Mouse (Mus musculus) intestine, postnatal 0 days (tissue): ENCODE data around the gene Ist1. TPM values are rescaled to one million over a fixed set of nuclear protein-coding genes. Genes with fewer than 3 reads are reported as not detected.

Experiments
- ATAC-seq: fragments of 200-750 bp; cut with Nextera tagmentation; 2 replicates; pipeline ENCODE4 v1.8.0; 2017; ENCODE audit warnings: mild to moderate bottlenecking, moderate TSS enrichment, moderate library complexity
- H3K27ac ChIP-seq: fragments of 300-500 bp; sonication (generic); 2 replicates; pipeline ENCODE4 v1.5.1; 2014; ENCODE audit warnings: mild to moderate bottlenecking, low read depth, low read length, moderate library complexity
- H3K27me3 ChIP-seq: fragments of 300-500 bp; sonication (generic); replicated peaks from 2 replicates; pipeline ENCODE4 v1.6.1; 2014; ENCODE audit warnings: low read length, mixed read lengths; ENCODE audit not compliant: control insufficient read depth, insufficient read depth
- H3K36me3 ChIP-seq: fragments of 300-500 bp; sonication (generic); 2 replicates; pipeline ENCODE4 v1.6.1; 2014; ENCODE audit warnings: mild to moderate bottlenecking, moderate library complexity; ENCODE audit not compliant: control insufficient read depth, insufficient read depth
- H3K4me1 ChIP-seq: fragments of 300-500 bp; sonication (generic); replicated peaks from 2 replicates; pipeline ENCODE4 v1.6.1; 2014; ENCODE audit warnings: antibody characterized with exemption, low read length, mixed read lengths; ENCODE audit not compliant: control insufficient read depth, insufficient read depth
- H3K4me2 ChIP-seq: fragments of 300-500 bp; sonication (generic); replicated peaks from 2 replicates; pipeline ENCODE4 v1.6.1; 2014; ENCODE audit warnings: low read depth, mild to moderate bottlenecking, moderate library complexity
- H3K4me3 ChIP-seq: fragments of 300-500 bp; sonication (generic); 2 replicates; pipeline ENCODE4 v1.5.1; 2014; ENCODE audit warnings: low read depth, low read length
- H3K9ac ChIP-seq: fragments of 300-500 bp; sonication (generic); 2 replicates; pipeline ENCODE4 v1.6.1; 2014; ENCODE audit warnings: mild to moderate bottlenecking, low read depth, low read length
- H3K9me3 ChIP-seq: fragments of 300-500 bp; sonication (generic); 2 replicates; pipeline ENCODE4 v1.6.1; 2016; ENCODE audit warnings: mixed run types; ENCODE audit not compliant: control insufficient read depth
- CTCF ChIP-seq: sonication (generic); IDR thresholded peaks from 2 replicates; pipeline ENCODE4 v1.5.1; 2016; ENCODE audit warnings: low read depth, mild to moderate bottlenecking, control low read depth, antibody characterized with exemption, moderate library complexity
- WGBS: fragments of 180-500 bp; shearing (Covaris S2); extraction: QIAGEN DNeasy Blood & Tissue Kit; methylation state at CpG from one replicate; pipeline ENCODE4 v1.1.7; 2014; 5-methylcytosine and 5-hydroxymethylcytosine counted together
- polyA plus RNA-seq: library from polyadenylated mRNA; unstranded; fragments of >200 nt; fragmentation: Nextera tagmentation; extraction: Ambion mirVana; gene quantifications from 2 replicates; pipeline ENCODE4 v1.2.1, GENCODE M21; 2015

Gene Ist1
- polyA plus RNA-seq, 1 experiment from 2014 or later: 86.9 TPM

- no peak for ATAC-seq
- no peak overlapping the region for H3K4me2 ChIP-seq
- no peaks in the 10 kb centered on the region for H3K9me3 ChIP-seq
- no peak overlapping the region for H3K27ac ChIP-seq
- TF ChIP-seq CTCF: no peak
- no peak overlapping the region for H3K9ac ChIP-seq
- H3K36me3 ChIP-seq: peaks cover 87% of the 10 kb centered on the region
- WGBS: 96% methylated on average over 2 of the region's 2 CpGs
- H3K4me1 ChIP-seq: no peaks in the 10 kb centered on the region
- no peak overlapping the region for H3K4me3 ChIP-seq
- no peaks in the 10 kb centered on the region for H3K27me3 ChIP-seq
Observed at GRCm38 (mm10) chr8:109673596-109673995, 19.5 kb downstream of the Ist1 start.

- WGBS: 90% methylated on average over 5 of the region's 5 CpGs
- no peak overlapping the region for H3K4me3 ChIP-seq
- no peaks in the 10 kb centered on the region for H3K4me1 ChIP-seq
- no peaks in the 10 kb centered on the region for H3K9me3 ChIP-seq
- no peak overlapping the region for H3K27ac ChIP-seq
- H3K9ac ChIP-seq: no peak overlapping the region
- TF ChIP-seq CTCF: no peak
- H3K36me3 ChIP-seq: peaks cover 85% of the 10 kb centered on the region
- no peak overlapping the region for H3K4me2 ChIP-seq
- H3K27me3 ChIP-seq: no peaks in the 10 kb centered on the region
- no peak for ATAC-seq
Observed at GRCm38 (mm10) chr8:109672656-109673055, 20.4 kb downstream of the Ist1 start.

DNA sequence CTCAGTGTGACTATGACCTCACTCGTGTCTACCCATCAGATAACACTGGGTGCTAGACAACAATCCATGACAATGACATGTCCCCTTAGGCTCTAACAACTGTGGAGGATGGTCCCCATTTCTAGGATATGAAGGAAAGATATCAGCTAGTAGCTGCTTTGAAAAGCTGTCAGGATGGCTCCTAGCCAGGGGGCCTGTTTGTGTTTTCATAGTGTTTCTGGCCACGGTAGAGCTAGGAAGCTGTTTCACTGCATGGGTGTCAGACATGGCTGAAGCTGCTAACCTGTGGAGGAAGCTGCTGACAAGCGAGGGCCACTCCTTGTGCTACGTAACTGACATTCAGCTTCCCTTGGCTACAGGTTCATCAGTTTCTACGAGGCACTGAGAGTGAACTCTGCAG is 26.4 kb downstream of the Ist1 start:
- WGBS: 76% methylated on average over 5 of the region's 5 CpGs
- Histone ChIP-seq H3K9ac (no peak overlapping the region), H3K4me1 (no peaks in the 10 kb centered on the region), H3K27me3 (no peaks in the 10 kb centered on the region), H3K9me3 (no peaks in the 10 kb centered on the region), H3K36me3 (peaks cover 31% of the 10 kb centered on the region), H3K27ac (no peak overlapping the region), H3K4me3 (no peak overlapping the region), H3K4me2 (no peak overlapping the region)
- ATAC-seq: no peak
- TF ChIP-seq CTCF: no peak

DNA sequence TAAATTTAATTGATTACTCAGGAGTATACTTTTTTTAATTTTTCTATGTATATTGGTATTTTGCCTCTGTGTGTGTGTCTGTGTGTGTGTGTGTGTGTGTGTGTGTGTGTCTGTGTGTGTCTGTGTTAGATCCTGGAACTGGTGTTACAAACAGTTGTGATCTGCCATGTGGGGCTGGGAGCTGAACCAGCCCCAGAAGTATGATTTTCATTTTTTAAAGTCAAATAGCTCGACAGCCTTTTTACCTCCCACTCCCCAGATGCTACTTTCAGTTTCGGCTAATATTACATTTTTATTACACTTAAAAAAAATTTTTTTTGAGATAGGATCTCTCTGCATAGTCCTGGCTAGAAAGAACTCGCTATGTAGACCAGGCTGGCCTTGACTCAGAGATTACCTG is 30.7 kb downstream of the Ist1 start:
- Histone ChIP-seq H3K9me3 (no peaks in the 10 kb centered on the region), H3K27me3 (no peaks in the 10 kb centered on the region), H3K27ac (no peak overlapping the region), H3K4me1 (no peaks in the 10 kb centered on the region), H3K4me2 (no peak overlapping the region), H3K36me3 (peaks cover 4% of the 10 kb centered on the region; the same call in 1 of the 2 replicates), H3K4me3 (no peak overlapping the region), H3K9ac (no peak overlapping the region)
- WGBS: 74% methylated on average over 3 of the region's 3 CpGs
- no peak for ATAC-seq
- TF ChIP-seq CTCF: no peak

GRCm38 (mm10) chr8:109656860-109657259 is 36.2 kb downstream of the Ist1 start:
- TF ChIP-seq CTCF: no peak
- H3K9ac ChIP-seq: no peak overlapping the region
- no peak for ATAC-seq
- no peaks in the 10 kb centered on the region for H3K9me3 ChIP-seq
- H3K4me2 ChIP-seq: no peak overlapping the region
- no peak overlapping the region for H3K4me3 ChIP-seq
- H3K27me3 ChIP-seq: no peaks in the 10 kb centered on the region
- H3K4me1 ChIP-seq: no peaks in the 10 kb centered on the region
- no peak overlapping the region for H3K27ac ChIP-seq
- H3K36me3 ChIP-seq: no peaks in the 10 kb centered on the region
- 88% methylated on average over 3 of the region's 3 CpGs for WGBS

GRCm38 (mm10) chr8:109650801-109651200 is 42.3 kb downstream of the Ist1 start:
- Histone ChIP-seq H3K36me3 (no peaks in the 10 kb centered on the region), H3K9me3 (no peaks in the 10 kb centered on the region), H3K27me3 (no peaks in the 10 kb centered on the region), H3K27ac (no peak overlapping the region), H3K4me1 (no peaks in the 10 kb centered on the region), H3K4me3 (no peak overlapping the region), H3K4me2 (no peak overlapping the region), H3K9ac (no peak overlapping the region)
- WGBS: 75% methylated on average over 10 of the region's 10 CpGs
- no peak for TF ChIP-seq CTCF
- ATAC-seq: no peak

DNA sequence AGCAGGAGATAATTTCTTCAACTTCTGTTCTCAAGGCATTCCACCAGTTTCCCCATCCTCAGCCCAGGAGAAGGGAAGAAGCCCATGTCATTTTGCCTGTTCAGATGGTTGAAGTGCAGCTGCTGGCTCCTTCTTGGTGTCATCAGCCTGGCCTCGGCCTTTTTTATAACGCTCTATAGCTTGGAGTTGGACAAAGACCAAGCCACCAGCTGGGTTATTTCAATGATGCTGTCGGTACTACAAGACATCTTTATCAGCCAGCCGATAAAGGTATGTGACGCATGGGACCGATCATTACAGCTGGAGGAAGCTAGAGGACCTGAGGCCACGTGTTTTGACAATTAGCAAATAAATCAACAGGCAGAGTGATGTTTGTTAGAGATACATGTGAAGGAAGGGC is 44.6 kb downstream of the Ist1 start:
- WGBS: 33% methylated on average over 7 of the region's 7 CpGs
- H3K4me1 ChIP-seq: no peaks in the 10 kb centered on the region
- no peak overlapping the region for H3K9ac ChIP-seq
- H3K27ac ChIP-seq: no peak overlapping the region
- TF ChIP-seq CTCF: no peak
- H3K36me3 ChIP-seq: no peaks in the 10 kb centered on the region
- no peaks in the 10 kb centered on the region for H3K9me3 ChIP-seq
- no peak overlapping the region for H3K4me3 ChIP-seq
- no peak for ATAC-seq
- no peak overlapping the region for H3K4me2 ChIP-seq
- no peaks in the 10 kb centered on the region for H3K27me3 ChIP-seq
